Mouse (Mus musculus) activated CD4-positive, CD25-positive, alpha-beta regulatory T cell, adult 4 months (primary cell): ENCODE measurements around the gene Pef1. TPM values are rescaled to one million over a fixed set of nuclear protein-coding genes. Genes with fewer than 3 reads are reported as not detected.

ENCODE experiments used
- ATAC-seq: one replicate; pipeline ENCODE4 v1.8.0; 2017
- polyA plus RNA-seq, 2 experiments: library from polyadenylated mRNA; unstranded; fragments of 100-300 nt; shearing (Covaris generic); gene quantifications; one replicate each; pipeline ENCODE4 v1.2.1; 2017

Pef1 gene
- polyA plus RNA-seq, 2 experiments from 2014 or later, result 28.6 to 41.4 TPM

GRCm38 (mm10) chr4:130177087-130177486 lies 74.7 kb downstream of the Pef1 start:
- ATAC-seq, result no peak

- ATAC-seq, result no peak
Measured at GRCm38 (mm10) chr4:130177536-130177935, 75.2 kb downstream of the Pef1 start.

Other genes starting within 250 kb of the Pef1 start
- not detected for gene Spocd1, start 173.3 kb upstream of the Pef1 start, polyA plus RNA-seq
- 1 to 10 TPM in 1 of 2 experiments, not detected in 1; 1.4 TPM for gene Adgrb2, start 117.7 kb upstream of the Pef1 start, polyA plus RNA-seq
- gene Col16a1, start 54.7 kb upstream of the Pef1 start, polyA plus RNA-seq, result not detected
- not detected for gene Hcrtr1, start 36.8 kb downstream of the Pef1 start, polyA plus RNA-seq
- not detected for gene Tinagl1, start 72.6 kb downstream of the Pef1 start, polyA plus RNA-seq
- not detected for gene Gm853, start 119.8 kb downstream of the Pef1 start, polyA plus RNA-seq
- gene Serinc2, start 176.6 kb downstream of the Pef1 start, polyA plus RNA-seq, result under 1 TPM; 0.61 to 0.92 TPM
- gene Fabp3, start 206.0 kb downstream of the Pef1 start, polyA plus RNA-seq, result under 1 TPM in 1 of 2 experiments, not detected in 1; 0.42 TPM
- not detected for gene Gm10570, start 206.1 kb downstream of the Pef1 start, polyA plus RNA-seq